Mouse (Mus musculus) cerebellum, adult 2 months (tissue): ENCODE data around the gene Rabgap1l.

Source experiments
- CTCF ChIP-seq: fragments of 200-500 bp; IDR thresholded peaks from 2 replicates; pipeline ENCODE4 v1.5.1; 2011; ENCODE audit warnings: low read depth, mild to moderate bottlenecking, control low read depth, low read length, moderate library complexity, borderline replicate concordance; ENCODE audit not compliant: insufficient read depth
- POLR2A ChIP-seq: fragments of 200-500 bp; IDR thresholded peaks from 2 replicates; pipeline ENCODE4 v1.6.1; 2011; ENCODE audit warnings: low read length, control low read depth, borderline replicate concordance; ENCODE audit not compliant: insufficient read depth

DNA sequence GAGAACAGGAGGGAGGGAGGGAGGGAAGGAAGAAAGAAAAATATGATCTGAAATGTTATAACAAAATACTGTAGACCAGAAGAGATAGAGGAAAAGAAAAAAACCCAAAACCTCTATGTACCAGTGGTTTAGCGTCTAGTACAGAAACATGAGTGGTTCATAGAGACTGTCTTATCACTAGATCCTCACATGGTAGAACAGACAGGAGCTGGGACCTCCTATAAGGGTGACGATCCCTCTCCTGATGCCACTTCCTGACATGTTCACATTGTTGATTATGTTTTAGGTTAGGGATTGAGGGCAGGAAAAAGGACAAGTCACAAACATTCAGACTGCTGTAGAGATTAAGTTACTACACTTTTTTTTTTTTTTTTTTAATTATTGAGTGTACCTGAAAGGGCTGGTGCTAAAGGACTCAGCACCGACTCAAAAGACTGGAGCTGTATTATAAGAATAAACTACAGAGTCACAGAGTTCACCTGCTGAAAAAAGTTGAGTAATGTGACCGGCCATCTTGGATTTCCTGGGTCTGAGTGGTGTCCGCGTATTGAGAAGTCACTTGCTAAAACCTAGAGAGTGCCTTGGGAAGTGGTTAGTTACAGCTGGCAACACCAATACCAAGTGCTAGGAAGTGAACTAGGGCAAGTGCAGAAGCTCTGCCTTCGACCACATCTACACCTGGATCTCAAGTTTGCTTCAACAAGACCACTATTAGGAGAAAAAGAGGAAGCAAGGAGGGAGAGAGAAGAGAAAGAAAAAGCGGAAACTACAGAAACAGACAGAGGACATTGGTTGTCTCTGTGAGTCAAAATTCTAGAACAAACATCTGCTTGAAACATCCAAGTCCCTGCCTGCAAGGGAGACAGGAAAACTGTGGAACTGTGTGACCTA, 37.8 kb upstream of the Rabgap1l start:
- TF ChIP-seq POLR2A (no peak), CTCF (no peak)
